Mouse (Mus musculus) G1E (cell line): ENCODE measurements at regions not wholly inside any gene's neighbourhood (a gene's known extent, or its start where the extent isn't known, plus 50 kb on each side); places are given as distances from the start of the nearest gene placed in this dataset.

ENCODE experiments used
- ATAC-seq: 2 replicates; pipeline ENCODE4 v1.8.0; 2016; ENCODE audit warnings: mild to moderate bottlenecking; ENCODE audit not compliant: insufficient number of reproducible peaks, poor library complexity, low FRiP score, severe bottlenecking; ENCODE audit errors: extremely low read depth
- DNase-seq: peaks from one replicate; pipeline ENCODE4 v3.0.0; 2012; ENCODE audit warnings: low spot score
- H3K27me3 ChIP-seq: 2 replicates; pipeline ENCODE4 v1.6.1; 2012; ENCODE audit warnings: mild to moderate bottlenecking, low read length, inconsistent platforms; ENCODE audit not compliant: insufficient read depth
- H3K36me3 ChIP-seq: replicated peaks from 2 replicates; pipeline ENCODE3; 2012; ENCODE audit warnings: mild to moderate bottlenecking, inconsistent platforms
- H3K4me1 ChIP-seq: 2 replicates; pipeline ENCODE4 v1.6.1; 2012; ENCODE audit warnings: low read depth, low read length, inconsistent platforms, mixed read lengths; ENCODE audit not compliant: insufficient read depth
- H3K4me3 ChIP-seq: 2 replicates; pipeline ENCODE4 v1.5.1; 2012; ENCODE audit warnings: low read depth, mild to moderate bottlenecking, inconsistent platforms, low read length, moderate library complexity, mixed read lengths
- H3K9me3 ChIP-seq: replicated peaks from 2 replicates; pipeline ENCODE4 v1.6.1; 2012; ENCODE audit warnings: inconsistent platforms
- CTCF ChIP-seq: IDR thresholded peaks from 2 replicates; pipeline ENCODE4 v1.5.1; 2012; ENCODE audit warnings: low read depth, low read length, inconsistent platforms, mixed read lengths
- GATA1 ChIP-seq: IDR thresholded peaks from 2 replicates; pipeline ENCODE4 v1.6.1; 2012; ENCODE audit warnings: borderline replicate concordance, low read length, inconsistent platforms, mixed read lengths
- GATA2 ChIP-seq: IDR thresholded peaks from 2 replicates; pipeline ENCODE4 v1.6.1; 2012; ENCODE audit warnings: low read depth, low read length, inconsistent platforms, borderline replicate concordance
- POLR2AphosphoS5 ChIP-seq: IDR thresholded peaks from 2 replicates; pipeline ENCODE4 v1.6.1; 2012; ENCODE audit warnings: low read depth, low read length, inconsistent platforms; ENCODE audit not compliant: insufficient replicate concordance
- TAL1 ChIP-seq: conservative IDR thresholded peaks from 2 replicates; pipeline ENCODE4 v1.6.1; 2012; ENCODE audit warnings: low read depth, low read length, inconsistent platforms, mixed read lengths

DNA sequence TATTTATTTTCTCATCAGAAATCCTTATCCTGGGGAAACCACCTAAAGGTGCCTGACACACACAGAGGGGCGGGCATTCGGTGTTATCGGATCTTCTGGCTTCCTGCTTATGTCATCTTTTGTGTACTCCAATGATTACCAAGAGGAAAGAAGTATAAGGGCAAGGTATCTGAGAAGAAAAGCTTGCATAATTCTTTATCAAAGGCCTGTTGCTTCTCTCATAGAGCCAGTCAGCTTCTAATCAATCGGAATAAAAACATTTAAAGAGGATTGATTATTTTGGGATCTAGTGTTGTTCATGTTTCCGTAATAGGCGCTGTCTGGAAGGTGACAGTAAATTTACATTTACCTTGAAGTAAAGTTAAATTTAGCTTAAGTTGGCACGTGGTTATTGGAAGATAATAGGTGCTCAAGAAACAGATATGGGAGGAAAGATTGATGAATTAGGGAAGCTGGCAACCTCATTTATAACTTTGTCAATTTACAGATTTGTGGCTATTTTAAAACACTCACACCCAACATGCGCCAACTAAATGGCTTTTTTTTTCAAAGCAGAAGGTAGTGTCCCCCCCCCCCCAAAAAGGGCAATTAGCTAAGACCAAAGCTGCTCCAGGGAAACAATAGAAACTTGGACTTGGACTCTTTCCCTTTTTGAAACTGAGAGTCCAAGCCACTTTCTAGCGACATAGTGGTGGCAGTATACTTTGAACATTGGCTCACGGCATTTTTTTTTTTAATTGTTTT lies 98.3 kb upstream of the Cpm start:
- Histone ChIP-seq H3K27me3 (no peaks in the 10 kb centered on the region), H3K4me3 (no peak overlapping the region), H3K36me3 (no peaks in the 10 kb centered on the region), H3K4me1 (no peaks in the 10 kb centered on the region), H3K9me3 (no peaks in the 10 kb centered on the region)
- ATAC-seq = no peak
- TF ChIP-seq CTCF = no peak
- no peak for TF ChIP-seq GATA2
- TF ChIP-seq POLR2AphosphoS5 = no peak
- no peak for TF ChIP-seq GATA1
- no peak for TF ChIP-seq TAL1
- DNase-seq = no peak

DNA sequence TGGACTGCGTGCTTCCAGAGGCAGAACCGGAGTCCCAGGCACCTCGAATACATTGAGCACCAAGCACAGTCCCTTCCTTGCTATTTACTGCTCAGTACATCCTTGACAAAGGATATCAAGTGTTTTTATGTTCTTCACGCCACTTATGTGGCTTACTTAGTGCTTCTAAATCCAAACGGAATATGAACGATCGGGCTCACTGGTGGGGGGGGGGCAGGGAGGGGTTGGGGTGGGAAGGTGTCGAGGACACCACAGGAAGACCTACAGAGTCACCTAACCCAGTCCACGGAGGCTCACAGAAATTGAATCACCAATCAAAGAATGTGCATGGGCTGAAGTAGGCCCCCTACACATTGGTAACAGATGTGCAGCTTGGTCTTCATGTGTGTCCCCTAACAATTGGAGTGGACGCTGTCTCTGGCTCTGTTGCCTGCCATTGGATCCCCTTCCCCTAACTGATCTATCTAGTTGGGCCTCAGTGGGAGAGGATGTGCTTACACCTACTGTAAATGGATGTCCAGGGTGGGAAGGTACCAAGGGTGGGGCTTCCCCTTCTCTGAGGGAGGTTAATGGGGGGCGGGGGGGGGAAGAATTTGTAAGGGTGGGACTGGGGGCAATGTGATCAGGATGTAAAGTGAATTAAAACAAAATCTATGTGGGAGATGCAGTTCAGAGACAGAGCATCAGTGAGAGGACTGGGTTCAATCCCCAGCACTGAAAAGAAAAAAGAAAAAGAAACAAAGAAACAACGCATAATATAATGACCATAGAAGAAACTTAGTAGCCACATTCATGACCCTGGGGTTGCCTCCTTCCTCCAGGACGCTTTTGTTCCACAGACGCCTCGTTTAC lies 99.1 kb upstream of the Cpm start:
- Histone ChIP-seq H3K4me1 (no peaks in the 10 kb centered on the region), H3K27me3 (no peaks in the 10 kb centered on the region), H3K4me3 (no peak overlapping the region), H3K36me3 (no peaks in the 10 kb centered on the region), H3K9me3 (no peaks in the 10 kb centered on the region)
- DNase-seq (no peak), ATAC-seq (no peak)
- TF ChIP-seq GATA2 (no peak), POLR2AphosphoS5 (no peak), CTCF (no peak), GATA1 (no peak), TAL1 (no peak)

DNA sequence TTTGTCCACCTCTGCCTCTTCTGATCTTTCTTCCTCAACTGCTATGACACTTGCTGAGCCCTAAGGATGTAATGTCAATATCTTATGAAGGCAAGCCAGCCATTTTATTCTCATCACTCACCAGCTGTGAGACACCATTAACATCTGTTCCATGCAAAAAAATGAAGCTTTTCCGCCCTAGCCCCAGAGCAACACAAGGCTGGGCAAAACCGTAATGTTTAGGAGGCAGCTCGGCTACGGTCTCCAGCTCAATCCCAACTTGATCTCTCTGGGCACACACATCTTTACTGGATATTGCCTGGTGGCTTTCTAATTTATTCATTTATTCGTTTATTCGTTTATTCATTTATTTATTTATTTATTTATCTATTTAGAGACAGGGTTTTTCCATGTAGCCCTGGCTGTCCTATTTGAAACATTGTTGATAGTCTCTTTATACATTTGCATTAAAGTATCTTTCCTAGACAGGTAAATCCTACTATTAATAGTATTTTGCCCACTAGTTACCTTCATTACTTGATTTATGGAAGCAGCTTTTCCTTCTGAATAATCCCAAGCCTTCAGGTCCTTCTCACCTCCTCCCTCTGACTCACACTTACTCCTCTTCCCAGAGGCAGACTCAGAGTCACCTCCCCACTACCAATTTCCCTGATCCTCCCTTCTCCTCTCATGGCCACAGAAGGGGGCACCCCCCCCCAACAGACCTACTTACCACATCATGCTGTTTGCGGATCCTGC lies 99.9 kb upstream of the Cpm start:
- Histone ChIP-seq H3K36me3 (no peaks in the 10 kb centered on the region), H3K4me3 (no peak overlapping the region), H3K9me3 (no peaks in the 10 kb centered on the region), H3K27me3 (no peaks in the 10 kb centered on the region), H3K4me1 (no peaks in the 10 kb centered on the region)
- no peak for DNase-seq
- no peak for ATAC-seq
- TF ChIP-seq CTCF (no peak), GATA1 (no peak), POLR2AphosphoS5 (no peak), GATA2 (no peak), TAL1 (no peak)

DNA sequence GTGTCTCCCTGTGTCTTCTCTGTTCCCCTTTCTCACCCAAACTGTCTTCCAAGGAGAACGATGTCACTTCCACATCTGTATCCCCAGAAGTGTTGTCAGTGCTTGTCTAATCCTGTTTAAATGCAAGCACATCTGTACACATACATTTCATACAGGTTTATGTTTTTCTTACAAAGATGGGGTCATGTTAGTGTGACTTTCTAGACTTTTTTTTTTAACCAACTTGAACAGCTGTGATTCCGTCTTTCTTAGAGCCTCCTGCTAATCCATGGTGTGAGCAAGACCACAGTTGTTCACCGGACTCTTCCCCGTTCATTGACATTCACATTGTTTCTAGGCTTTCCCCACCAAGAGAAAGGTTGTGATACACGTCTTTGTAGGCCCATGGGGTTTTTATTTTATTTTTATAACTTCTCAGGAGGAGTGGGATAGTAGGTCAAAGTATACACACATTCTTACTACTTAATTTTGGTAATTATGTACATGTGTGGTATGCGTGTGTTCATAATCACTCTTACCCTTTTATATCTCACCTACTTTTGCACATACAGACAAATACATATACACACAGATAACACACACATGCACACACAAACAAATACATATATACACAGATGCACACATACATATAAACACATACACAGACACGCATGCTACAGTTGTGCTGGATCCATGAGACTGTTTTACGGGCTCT lies 100.6 kb upstream of the Cpm start:
- H3K4me1 ChIP-seq = no peaks in the 10 kb centered on the region
- no peak for DNase-seq
- H3K36me3 ChIP-seq = no peaks in the 10 kb centered on the region
- no peaks in the 10 kb centered on the region for H3K9me3 ChIP-seq
- ATAC-seq = no peak
- H3K27me3 ChIP-seq = no peaks in the 10 kb centered on the region
- TF ChIP-seq GATA1 (no peak), CTCF (no peak), TAL1 (no peak), GATA2 (no peak), POLR2AphosphoS5 (no peak)
- no peak overlapping the region for H3K4me3 ChIP-seq

DNA sequence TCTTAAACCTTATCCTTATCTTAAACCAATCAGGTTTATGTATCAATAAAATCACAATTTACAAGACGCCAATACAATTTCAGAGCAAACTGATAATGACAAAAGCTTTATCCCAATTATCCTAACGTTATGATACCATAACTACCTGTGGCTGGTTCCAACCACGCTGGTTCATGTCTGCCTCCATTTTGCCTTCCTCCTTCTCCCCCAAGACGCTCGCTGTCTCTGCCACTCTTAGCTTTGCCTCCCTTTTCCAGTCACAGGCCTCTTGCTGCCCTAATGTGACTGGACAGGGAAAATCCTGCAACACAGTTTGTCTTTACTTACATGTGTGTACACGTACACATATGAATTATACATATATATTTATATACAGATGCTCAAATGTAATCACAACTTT lies 101.3 kb upstream of the Cpm start:
- H3K27me3 ChIP-seq = no peaks in the 10 kb centered on the region
- DNase-seq (no peak), ATAC-seq (no peak)
- H3K4me1 ChIP-seq = no peaks in the 10 kb centered on the region
- no peak for TF ChIP-seq POLR2AphosphoS5
- no peak for TF ChIP-seq CTCF
- no peak for TF ChIP-seq GATA1
- TF ChIP-seq TAL1 = no peak
- TF ChIP-seq GATA2 = no peak
- no peak overlapping the region for H3K4me3 ChIP-seq
- no peaks in the 10 kb centered on the region for H3K36me3 ChIP-seq
- H3K9me3 ChIP-seq = no peaks in the 10 kb centered on the region
